Mouse (Mus musculus): Measurements from ENCODE around the gene Scn8a. TPM values are rescaled to one million over a fixed set of nuclear protein-coding genes. Genes with fewer than 3 reads are reported as not detected.

Gene Scn8a
- polyA plus RNA-seq, 1 experiment from 2014 or later, result 5.5 TPM

DNA sequence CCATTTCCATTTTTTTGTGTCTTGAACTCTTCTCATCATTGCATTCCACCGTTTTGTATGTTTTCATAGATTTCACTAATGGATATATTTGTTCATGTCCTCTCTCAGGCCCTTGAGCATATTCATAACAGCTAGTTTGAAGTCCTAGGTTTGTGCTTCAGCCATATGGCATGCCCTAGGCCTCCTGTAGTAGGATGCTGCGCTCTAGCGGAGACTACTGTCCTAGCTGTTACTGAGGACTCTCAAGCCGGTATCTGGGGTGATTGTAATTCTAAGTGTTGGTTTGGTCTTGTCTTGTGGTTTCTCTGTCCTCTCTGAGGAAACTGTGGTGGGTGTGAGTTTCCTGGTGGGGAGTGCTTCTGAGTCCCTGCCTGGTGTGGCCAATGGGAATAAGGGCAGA, 127.4 kb downstream of the Scn8a start:
- Histone ChIP-seq H3K36me3 (no peaks in the 10 kb centered on the region), H3K4me3 (replicated peaks) (no peak overlapping the region), H3K9me3 (replicated peaks) (no peaks in the 10 kb centered on the region), H3K9ac (no peak overlapping the region), H3K4me2 (replicated peaks) (no peak overlapping the region), H3K4me1 (no peaks in the 10 kb centered on the region), H3K27me3 (no peaks in the 10 kb centered on the region), H3K27ac (replicated peaks) (no peak overlapping the region)
- ATAC-seq (ENCODE audit: insufficient number of reproducible peaks, low FRiP score, low TSS enrichment, low read depth), result peak; percentile 24; the same call in 1 of the 2 replicates
- WGBS, result 36% methylated on average over 4 of the region's 4 CpGs

DNA sequence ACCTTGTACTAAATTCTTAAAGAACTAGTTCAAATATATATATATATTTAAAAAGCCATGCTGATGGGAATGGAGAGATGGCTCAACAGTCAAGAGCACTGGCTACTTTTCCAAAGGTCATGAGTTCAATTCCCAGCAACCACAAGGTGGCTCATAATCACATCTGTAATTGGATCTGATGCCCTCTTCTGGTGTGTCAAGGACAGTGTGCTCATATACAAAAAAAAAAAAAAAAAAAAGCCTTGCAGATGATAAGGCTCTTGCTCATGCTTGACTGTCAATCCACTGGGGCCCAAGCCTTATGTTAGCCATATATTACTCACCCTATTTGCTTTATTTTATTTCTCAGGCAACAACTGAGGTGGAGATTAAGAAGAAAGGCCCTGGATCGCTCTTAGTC, 132.0 kb downstream of the Scn8a start:
- no peaks in the 10 kb centered on the region for H3K27me3 ChIP-seq
- H3K36me3 ChIP-seq, result no peaks in the 10 kb centered on the region
- H3K9ac ChIP-seq, result no peak overlapping the region
- 89% methylated on average over 1 of the region's 1 CpGs for WGBS
- no peaks in the 10 kb centered on the region for H3K4me1 ChIP-seq
- H3K9me3 ChIP-seq (replicated peaks), result no peaks in the 10 kb centered on the region
- H3K27ac ChIP-seq (replicated peaks), result no peak overlapping the region
- H3K4me2 ChIP-seq (replicated peaks), result no peak overlapping the region
- H3K4me3 ChIP-seq (replicated peaks), result no peak overlapping the region
- ATAC-seq (ENCODE audit: insufficient number of reproducible peaks, low FRiP score, low TSS enrichment, low read depth), result no peak

DNA sequence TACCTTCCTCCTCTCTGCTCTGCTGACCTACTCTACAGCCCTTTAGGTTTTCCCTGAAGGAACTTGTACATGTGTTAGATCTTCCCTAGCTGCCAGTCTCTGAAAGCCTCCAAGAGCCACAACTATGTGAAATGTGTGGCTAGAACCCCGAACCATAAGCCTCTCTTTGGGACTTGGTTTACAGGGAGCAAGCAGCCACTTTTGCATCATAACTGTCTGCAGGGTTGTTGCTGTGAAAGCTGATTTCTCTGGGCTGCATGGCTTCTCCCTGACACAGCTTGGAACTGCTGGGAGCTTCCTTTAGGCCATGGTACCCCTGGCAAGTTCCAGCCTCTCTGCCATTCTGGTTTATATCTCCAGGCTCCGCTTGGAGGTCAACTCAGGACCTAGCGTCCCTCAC, 132.8 kb downstream of the Scn8a start:
- ATAC-seq (ENCODE audit: insufficient number of reproducible peaks, low FRiP score, low TSS enrichment, low read depth), result no peak
- Histone ChIP-seq H3K27ac (replicated peaks) (no peak overlapping the region), H3K27me3 (no peaks in the 10 kb centered on the region), H3K36me3 (no peaks in the 10 kb centered on the region), H3K4me1 (no peaks in the 10 kb centered on the region), H3K4me2 (replicated peaks) (no peak overlapping the region), H3K9me3 (replicated peaks) (no peaks in the 10 kb centered on the region), H3K4me3 (replicated peaks) (no peak overlapping the region), H3K9ac (no peak overlapping the region)
- 88% methylated on average over 3 of the region's 3 CpGs for WGBS

DNA sequence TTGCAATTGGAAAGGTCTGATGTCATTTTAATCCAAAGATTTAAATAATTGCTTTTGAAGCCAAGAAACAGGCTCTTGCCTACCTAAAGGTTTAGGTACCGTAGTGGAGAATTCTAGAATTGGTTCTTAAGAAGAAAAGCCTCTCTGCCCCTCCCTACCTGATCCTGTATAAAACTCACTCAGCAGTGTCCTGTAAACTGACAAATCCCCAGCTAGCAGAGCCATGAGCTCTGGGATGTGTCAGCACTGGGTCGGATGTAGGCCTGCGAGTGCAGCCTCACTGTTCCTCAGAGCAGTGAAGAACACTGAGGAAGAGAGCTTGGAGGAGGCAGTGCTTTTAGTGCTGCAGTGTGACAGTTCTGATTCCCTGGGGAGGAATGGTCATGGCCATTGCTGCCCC, 134.9 kb downstream of the Scn8a start:
- H3K9me3 ChIP-seq (replicated peaks), result no peaks in the 10 kb centered on the region
- peaks cover 5% of the 10 kb centered on the region; the same call in 1 of the 2 replicates for H3K4me1 ChIP-seq
- no peaks in the 10 kb centered on the region for H3K27me3 ChIP-seq
- no peak overlapping the region for H3K4me2 ChIP-seq (replicated peaks)
- H3K27ac ChIP-seq (replicated peaks), result no peak overlapping the region
- no peak overlapping the region for H3K9ac ChIP-seq
- ATAC-seq (ENCODE audit: insufficient number of reproducible peaks, low FRiP score, low TSS enrichment, low read depth), result no peak
- no peaks in the 10 kb centered on the region for H3K36me3 ChIP-seq
- WGBS, result 50% methylated on average over 3 of the region's 3 CpGs
- no peak overlapping the region for H3K4me3 ChIP-seq (replicated peaks)

DNA sequence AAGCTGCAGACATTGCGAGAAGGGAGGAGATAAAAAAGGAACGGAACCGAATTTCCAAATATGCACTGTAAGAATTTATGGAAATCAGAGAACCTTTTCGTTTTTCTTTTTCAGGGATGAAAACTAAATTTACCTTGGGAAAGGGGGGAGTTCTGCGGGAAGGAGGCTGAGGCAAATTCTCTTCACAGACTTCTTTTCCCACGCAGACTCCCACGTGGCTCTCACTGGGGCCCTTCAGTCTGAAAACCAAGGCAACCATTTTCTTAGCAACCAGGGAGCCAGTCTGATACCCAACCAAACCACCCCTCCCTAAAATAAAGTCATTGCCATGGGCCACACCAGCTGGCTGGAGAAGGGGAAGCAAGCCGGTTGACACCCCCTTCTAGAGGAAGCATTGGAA, 136.1 kb downstream of the Scn8a start:
- H3K4me1 ChIP-seq, result peaks cover 5% of the 10 kb centered on the region; the same call in 1 of the 2 replicates
- H3K9me3 ChIP-seq (replicated peaks), result no peaks in the 10 kb centered on the region
- no peak overlapping the region for H3K9ac ChIP-seq
- H3K4me2 ChIP-seq (replicated peaks), result no peak overlapping the region
- H3K4me3 ChIP-seq (replicated peaks), result no peak overlapping the region
- no peak overlapping the region for H3K27ac ChIP-seq (replicated peaks)
- H3K27me3 ChIP-seq, result no peaks in the 10 kb centered on the region
- no peak for ATAC-seq (ENCODE audit: insufficient number of reproducible peaks, low FRiP score, low TSS enrichment, low read depth)
- H3K36me3 ChIP-seq, result no peaks in the 10 kb centered on the region
- WGBS, result 79% methylated on average over 8 of the region's 8 CpGs

DNA sequence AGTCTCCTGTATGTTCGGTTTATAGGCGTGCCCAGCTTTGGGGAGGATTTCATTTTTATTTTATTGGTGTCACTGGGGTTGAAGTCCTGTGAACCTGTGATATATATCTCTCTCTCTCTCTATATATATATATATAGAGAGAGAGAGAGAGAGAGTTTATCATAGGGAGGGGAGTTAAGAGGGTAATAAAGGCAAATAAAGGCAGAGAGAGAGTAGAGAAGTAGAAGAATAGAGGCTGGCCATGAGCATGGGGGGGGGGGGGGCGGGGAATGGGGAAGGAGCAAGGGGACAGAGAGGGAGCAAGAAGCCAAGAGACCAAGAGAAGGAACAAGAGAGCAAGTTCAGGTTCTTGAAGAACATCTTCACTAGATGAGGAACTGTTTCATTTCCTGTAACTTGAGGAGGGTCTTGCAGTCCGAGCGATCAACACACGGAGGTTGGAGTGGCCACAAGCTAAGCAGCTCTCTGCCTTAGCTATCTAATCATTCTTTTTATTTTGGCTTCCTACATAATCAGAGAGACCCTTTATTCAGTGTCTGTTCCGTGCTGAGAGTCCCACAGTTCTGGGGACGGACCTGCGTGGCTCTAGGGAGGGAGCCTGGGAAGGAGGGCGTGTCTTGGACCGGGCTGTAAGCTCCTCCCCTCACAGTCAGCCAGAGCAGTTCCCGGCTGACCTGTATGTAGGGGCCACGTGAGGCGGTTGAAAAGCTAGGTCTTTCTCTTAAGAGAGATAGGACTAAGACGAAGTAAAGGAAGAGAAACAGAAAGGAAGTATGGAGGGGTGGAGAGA, 136.8 kb downstream of the Scn8a start:
- Histone ChIP-seq H3K4me1 (peaks cover 5% of the 10 kb centered on the region; the same call in 1 of the 2 replicates), H3K9ac (no peak overlapping the region), H3K4me2 (replicated peaks) (peak overlapping the region; percentile 61), H3K9me3 (replicated peaks) (no peaks in the 10 kb centered on the region), H3K27me3 (no peaks in the 10 kb centered on the region), H3K36me3 (no peaks in the 10 kb centered on the region), H3K4me3 (replicated peaks) (peak overlapping the region; percentile 50), H3K27ac (replicated peaks) (no peak overlapping the region)
- WGBS, result 12% methylated on average over 15 of the region's 15 CpGs
- ATAC-seq (ENCODE audit: insufficient number of reproducible peaks, low FRiP score, low TSS enrichment, low read depth), result peak; percentile 77; the same call in 1 of the 2 replicates

DNA sequence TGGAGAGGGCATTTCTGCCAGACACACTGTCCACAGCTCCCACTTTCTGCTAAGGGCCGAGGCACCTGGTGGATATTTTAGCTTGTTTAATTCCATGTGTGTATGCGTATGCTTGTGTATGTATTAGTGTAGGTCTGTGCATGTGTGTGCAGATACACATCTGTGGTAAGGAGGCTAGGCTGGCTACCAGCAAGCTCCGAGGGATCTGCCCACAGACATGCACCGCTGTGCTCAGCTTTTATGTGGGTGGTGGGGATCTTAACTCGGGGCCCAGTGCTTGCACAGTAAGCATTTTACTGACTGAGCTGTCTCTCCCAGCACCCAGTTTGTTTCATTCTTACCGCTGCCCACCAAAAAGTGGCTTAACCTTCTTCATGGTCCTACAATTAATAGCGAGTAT, 137.6 kb downstream of the Scn8a start:
- H3K4me1 ChIP-seq, result peaks cover 5% of the 10 kb centered on the region; the same call in 1 of the 2 replicates
- H3K9ac ChIP-seq, result no peak overlapping the region
- no peak for ATAC-seq (ENCODE audit: insufficient number of reproducible peaks, low FRiP score, low TSS enrichment, low read depth)
- peak overlapping the region; percentile 61 for H3K4me2 ChIP-seq (replicated peaks)
- H3K27ac ChIP-seq (replicated peaks), result no peak overlapping the region
- H3K9me3 ChIP-seq (replicated peaks), result no peaks in the 10 kb centered on the region
- H3K4me3 ChIP-seq (replicated peaks), result peak overlapping the region; percentile 50
- 60% methylated on average over 7 of the region's 7 CpGs for WGBS
- H3K36me3 ChIP-seq, result no peaks in the 10 kb centered on the region
- H3K27me3 ChIP-seq, result no peaks in the 10 kb centered on the region

DNA sequence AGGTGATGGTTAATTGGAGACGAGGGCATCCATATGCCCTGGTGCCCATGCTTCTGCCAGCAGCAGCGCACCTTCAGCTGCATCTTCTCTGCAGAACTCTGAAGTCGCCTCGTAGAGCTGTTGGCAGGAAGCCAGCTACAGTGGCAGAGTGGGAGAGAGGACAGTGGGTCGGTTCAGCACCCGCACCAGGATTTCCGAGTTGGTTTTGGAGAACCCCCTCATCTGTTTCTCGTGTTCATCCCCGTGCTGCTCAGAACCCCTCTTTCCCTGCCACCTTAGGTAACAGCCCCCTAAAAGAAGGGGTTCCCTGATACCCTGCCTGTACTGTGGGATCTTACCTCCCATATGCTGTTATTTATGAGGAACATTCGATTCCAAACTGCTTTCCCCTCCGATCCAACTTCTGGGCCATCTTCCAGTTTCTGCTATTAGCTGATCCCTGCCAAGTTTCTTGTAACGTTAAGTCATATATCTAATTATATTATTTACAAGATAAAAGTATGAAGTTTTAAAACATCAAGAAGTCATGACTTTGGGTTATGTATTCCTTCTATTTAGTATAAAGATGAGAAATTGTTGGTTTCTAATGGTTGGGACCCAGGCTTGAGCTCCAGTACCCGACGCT, 138.8 kb downstream of the Scn8a start:
- no peak overlapping the region for H3K4me2 ChIP-seq (replicated peaks)
- no peaks in the 10 kb centered on the region for H3K27me3 ChIP-seq
- 65% methylated on average over 14 of the region's 14 CpGs for WGBS
- no peak overlapping the region for H3K4me3 ChIP-seq (replicated peaks)
- no peak overlapping the region for H3K27ac ChIP-seq (replicated peaks)
- no peak for ATAC-seq (ENCODE audit: insufficient number of reproducible peaks, low FRiP score, low TSS enrichment, low read depth)
- no peak overlapping the region for H3K9ac ChIP-seq
- H3K9me3 ChIP-seq (replicated peaks), result no peaks in the 10 kb centered on the region
- H3K4me1 ChIP-seq, result peaks cover 5% of the 10 kb centered on the region; the same call in 1 of the 2 replicates
- H3K36me3 ChIP-seq, result no peaks in the 10 kb centered on the region

DNA sequence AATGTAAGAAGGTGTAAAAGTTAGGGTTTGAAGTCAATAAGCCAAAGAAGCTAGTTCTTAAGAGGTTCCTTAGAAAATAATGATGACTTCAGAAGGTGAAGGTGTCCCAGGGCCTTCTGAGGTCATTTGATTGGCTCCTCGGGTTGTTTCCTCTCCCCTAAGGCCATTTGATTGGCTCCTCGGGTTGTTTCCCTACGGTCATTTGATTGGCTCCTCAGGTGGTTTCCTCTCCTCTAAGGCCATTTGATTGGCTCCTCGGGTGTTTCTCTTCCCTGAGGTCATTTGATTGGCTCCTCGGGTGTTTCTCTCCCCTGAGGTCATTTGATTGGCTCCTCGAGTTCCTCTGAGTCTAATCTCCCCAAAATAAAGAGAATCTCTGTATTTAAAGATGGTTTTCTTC, 141.7 kb downstream of the Scn8a start:
- no peak for ATAC-seq (ENCODE audit: insufficient number of reproducible peaks, low FRiP score, low TSS enrichment, low read depth)
- no peak overlapping the region for H3K4me2 ChIP-seq (replicated peaks)

DNA sequence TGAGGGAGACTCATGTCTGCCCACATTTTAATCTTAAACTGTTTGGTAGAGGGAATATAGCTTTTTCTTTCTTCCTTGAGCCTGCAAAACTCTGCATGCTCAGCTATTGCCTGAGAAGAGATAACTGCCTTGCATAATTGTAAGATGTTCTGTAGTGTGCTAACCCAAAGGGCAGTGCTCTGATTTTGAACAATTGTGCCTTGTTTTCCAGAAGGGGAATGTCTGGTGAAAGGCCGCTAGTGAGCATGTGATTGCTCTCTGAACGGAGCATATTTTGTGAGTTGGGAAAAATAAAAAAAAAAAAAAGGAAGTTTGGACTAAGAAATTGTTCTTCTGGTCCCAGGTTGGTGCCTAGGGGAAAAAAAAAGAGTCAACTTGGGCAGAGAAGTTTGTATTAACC, 159.3 kb downstream of the Scn8a start:
- Histone ChIP-seq H3K9me3 (replicated peaks) (no peaks in the 10 kb centered on the region), H3K4me3 (replicated peaks) (no peak overlapping the region), H3K9ac (no peak overlapping the region), H3K27ac (replicated peaks) (no peak overlapping the region), H3K4me2 (replicated peaks) (no peak overlapping the region), H3K27me3 (no peaks in the 10 kb centered on the region), H3K4me1 (no peaks in the 10 kb centered on the region), H3K36me3 (no peaks in the 10 kb centered on the region)
- WGBS, result 47% methylated on average over 2 of the region's 2 CpGs
- no peak for ATAC-seq (ENCODE audit: insufficient number of reproducible peaks, low FRiP score, low TSS enrichment, low read depth)

More for the DNA sequence above, 141.7 kb downstream of the Scn8a start:
- H3K9ac ChIP-seq, result no peak overlapping the region
- no peaks in the 10 kb centered on the region for H3K36me3 ChIP-seq
- H3K27ac ChIP-seq (replicated peaks), result no peak overlapping the region
- H3K4me3 ChIP-seq (replicated peaks), result no peak overlapping the region
- WGBS, result 78% methylated on average over 6 of the region's 6 CpGs
- no peaks in the 10 kb centered on the region for H3K9me3 ChIP-seq (replicated peaks)
- no peaks in the 10 kb centered on the region for H3K27me3 ChIP-seq
- H3K4me1 ChIP-seq, result peaks cover 5% of the 10 kb centered on the region; the same call in 1 of the 2 replicates

DNA sequence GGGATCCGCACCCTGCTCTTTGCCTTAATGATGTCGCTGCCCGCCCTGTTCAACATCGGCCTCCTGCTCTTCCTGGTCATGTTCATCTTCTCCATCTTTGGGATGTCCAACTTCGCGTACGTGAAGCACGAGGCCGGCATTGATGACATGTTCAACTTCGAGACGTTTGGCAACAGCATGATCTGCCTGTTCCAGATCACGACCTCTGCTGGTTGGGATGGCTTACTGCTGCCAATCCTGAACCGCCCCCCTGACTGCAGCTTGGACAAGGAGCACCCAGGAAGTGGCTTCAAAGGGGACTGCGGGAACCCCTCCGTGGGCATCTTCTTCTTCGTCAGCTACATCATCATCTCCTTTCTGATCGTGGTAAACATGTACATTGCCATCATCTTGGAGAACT, 170.0 kb downstream of the Scn8a start:
- no peak overlapping the region for H3K27ac ChIP-seq (replicated peaks)
- H3K27me3 ChIP-seq, result peaks cover 38% of the 10 kb centered on the region
- H3K36me3 ChIP-seq, result no peaks in the 10 kb centered on the region
- 62% methylated on average over 17 of the region's 17 CpGs for WGBS
- no peak overlapping the region for H3K4me2 ChIP-seq (replicated peaks)
- no peak for ATAC-seq (ENCODE audit: insufficient number of reproducible peaks, low FRiP score, low TSS enrichment, low read depth)
- H3K4me1 ChIP-seq, result no peaks in the 10 kb centered on the region
- H3K4me3 ChIP-seq (replicated peaks), result no peak overlapping the region
- no peak overlapping the region for H3K9ac ChIP-seq
- H3K9me3 ChIP-seq (replicated peaks), result no peaks in the 10 kb centered on the region

Measured in embryonic facial prominence, embryonic 15.5 days (tissue).